Mouse (Mus musculus) heart, embryonic 13.5 days (tissue): ENCODE data around the gene Gm6502. TPM values are rescaled to one million over a fixed set of nuclear protein-coding genes. Genes with fewer than 3 reads are reported as not detected.
"Not testable (repeated sequence)": the region's sequence is repeated elsewhere in the genome, so short reads cannot be mapped to it uniquely, and the experiment has no call there.

ENCODE experiments used
- ATAC-seq: fragments of 200-750 bp; cut with Nextera tagmentation; 2 replicates; pipeline ENCODE4 v1.8.0; 2017; ENCODE audit warnings: moderate TSS enrichment; ENCODE audit not compliant: insufficient number of reproducible peaks, low FRiP score, low TSS enrichment; ENCODE audit errors: extremely low read depth
- H3K27ac ChIP-seq: fragments of 300-500 bp; sonication (generic); replicated peaks from 2 replicates; pipeline ENCODE4 v1.5.1; 2015; ENCODE audit warnings: moderate library complexity, mild to moderate bottlenecking, inconsistent platforms
- H3K27me3 ChIP-seq: fragments of 300-500 bp; sonication (generic); replicated peaks from 2 replicates; pipeline ENCODE4 v1.6.1; 2015; ENCODE audit warnings: mild to moderate bottlenecking, inconsistent platforms
- H3K36me3 ChIP-seq: fragments of 300-500 bp; sonication (generic); 2 replicates; pipeline ENCODE4 v1.6.1; 2015; ENCODE audit warnings: mild to moderate bottlenecking, inconsistent platforms
- H3K4me1 ChIP-seq: fragments of 300-500 bp; sonication (generic); 2 replicates; pipeline ENCODE4 v1.6.1; 2015; ENCODE audit warnings: inconsistent platforms
- H3K4me2 ChIP-seq: fragments of 300-500 bp; sonication (generic); 2 replicates; pipeline ENCODE4 v1.6.1; 2015; ENCODE audit warnings: inconsistent platforms, mild to moderate bottlenecking, moderate library complexity
- H3K4me3 ChIP-seq: fragments of 300-500 bp; sonication (generic); 2 replicates; pipeline ENCODE4 v1.5.1; 2015; ENCODE audit warnings: moderate library complexity, mild to moderate bottlenecking, inconsistent platforms
- H3K9ac ChIP-seq: fragments of 300-500 bp; sonication (generic); 2 replicates; pipeline ENCODE4 v1.6.1; 2015; ENCODE audit warnings: inconsistent platforms, mild to moderate bottlenecking, moderate library complexity
- H3K9me3 ChIP-seq: fragments of 300-500 bp; sonication (generic); 2 replicates; pipeline ENCODE4 v1.6.1; 2016; ENCODE audit warnings: inconsistent platforms
- WGBS: fragments of 180-500 bp; shearing (Covaris S2); methylation state at CpG from one replicate; pipeline ENCODE4 v1.1.7; 2015; ENCODE audit warnings: mixed read lengths; 5-methylcytosine and 5-hydroxymethylcytosine counted together
- polyA plus RNA-seq: library from polyadenylated mRNA; unstranded; fragments of >200 nt; fragmentation: Nextera tagmentation; extraction: Ambion mirVana; gene quantifications from 2 replicates; pipeline ENCODE4 v1.2.1, GENCODE M21; 2015

Gene Gm6502
- polyA plus RNA-seq: not detected in 2 replicates

DNA sequence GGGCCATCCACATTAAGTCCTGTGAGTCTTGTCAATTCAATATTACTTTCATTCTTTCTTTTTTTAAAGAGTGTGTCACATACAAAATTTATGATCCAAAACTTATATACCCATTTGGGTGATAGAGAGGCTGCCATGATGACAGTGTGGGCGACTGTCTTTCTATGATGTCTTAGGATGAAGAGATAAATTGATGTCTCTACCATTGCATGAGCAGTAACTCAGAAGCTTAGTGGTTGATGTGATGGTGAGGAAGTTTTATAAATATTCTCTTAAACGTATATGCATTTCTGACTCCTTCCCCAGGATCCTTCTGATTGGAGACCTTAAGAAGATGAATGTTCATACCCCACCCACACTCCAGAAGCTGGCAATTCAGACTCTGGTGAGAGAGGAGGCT, at the start of gene Gm6502:
TSS of gene Gm6502 (plus strand) at position 301 of the 400 bp plus-strand sequence.
- not testable (repeated sequence) for H3K4me3 ChIP-seq, H3K4me1 ChIP-seq, H3K9ac ChIP-seq, H3K27me3 ChIP-seq, H3K4me2 ChIP-seq, ATAC-seq, H3K27ac ChIP-seq, H3K36me3 ChIP-seq, H3K9me3 ChIP-seq
- WGBS: no CpG with 5 or more reads among the region's 2 CpGs

DNA sequence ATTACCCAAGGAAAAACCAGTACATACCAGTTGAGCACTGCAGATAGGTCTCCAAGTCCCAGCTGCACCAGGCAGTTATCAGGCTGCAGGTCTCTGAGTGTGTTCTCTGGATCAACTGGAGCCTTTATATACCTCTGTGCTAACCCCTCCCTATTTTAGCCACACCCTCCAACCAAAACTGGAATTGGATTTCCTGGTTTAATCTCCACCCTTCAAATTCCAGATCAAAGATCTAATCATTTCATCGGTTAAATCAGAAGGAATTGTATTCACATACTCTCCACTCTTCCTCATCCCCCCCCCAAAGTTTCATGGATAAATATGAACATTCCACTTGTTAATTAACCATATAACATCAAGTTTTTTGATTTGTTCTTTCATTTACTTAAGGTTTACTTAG, 7.5 kb upstream of the Gm6502 start, which contains the start of gene A430089I19Rik:
TSS of gene A430089I19Rik (minus strand) at position 101 of the 400 bp plus-strand sequence.
- H3K4me3 ChIP-seq, H3K36me3 ChIP-seq, H3K4me1 ChIP-seq, H3K27me3 ChIP-seq, H3K4me2 ChIP-seq, H3K27ac ChIP-seq, H3K9ac ChIP-seq, H3K9me3 ChIP-seq, ATAC-seq: not testable (repeated sequence)
- 73% methylated on average over 1 of the region's 1 CpGs for WGBS

DNA sequence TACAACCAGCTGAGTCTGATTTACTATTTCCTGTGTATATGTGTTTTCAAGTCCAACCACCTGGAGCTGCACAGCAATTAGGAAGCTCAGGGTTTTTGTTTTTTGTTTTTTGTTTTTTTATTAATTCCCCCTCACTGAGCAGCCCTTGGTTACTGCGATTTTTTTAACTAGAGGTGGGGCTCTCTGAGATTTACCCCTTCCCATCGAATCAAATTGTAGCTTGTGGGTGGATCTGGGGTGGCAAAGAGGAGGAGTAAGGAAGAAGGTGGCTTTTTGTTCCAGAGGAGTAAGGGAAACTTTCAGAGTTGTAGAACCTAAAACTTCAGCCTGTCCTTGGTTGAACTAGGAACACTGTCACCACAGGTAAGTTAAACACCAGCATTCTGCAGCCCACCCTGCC, 25.2 kb downstream of the Gm6502 start, which contains the start of gene AA792892:
TSS of gene AA792892 (plus strand) at position 301 of the 400 bp plus-strand sequence.
- H3K9ac ChIP-seq, H3K4me3 ChIP-seq, H3K27me3 ChIP-seq, H3K4me1 ChIP-seq, ATAC-seq, H3K36me3 ChIP-seq, H3K4me2 ChIP-seq, H3K27ac ChIP-seq, H3K9me3 ChIP-seq: not testable (repeated sequence)
- WGBS: no CpG with 5 or more reads among the region's 2 CpGs

Other genes starting within 250 kb of the Gm6502 start
- gene BC061212, start 243.9 kb upstream of the Gm6502 start, polyA plus RNA-seq: not detected in 2 replicates
- not detected in 2 replicates for gene Gm6351, start 238.1 kb upstream of the Gm6502 start, polyA plus RNA-seq
- not detected in 2 replicates for gene Gm3106, start 96.4 kb upstream of the Gm6502 start, polyA plus RNA-seq
- not detected in 2 replicates for gene A430089I19Rik, start 7.6 kb upstream of the Gm6502 start, polyA plus RNA-seq
- not detected in 2 replicates for gene AA792892, start 25.3 kb downstream of the Gm6502 start, polyA plus RNA-seq
- not detected in 2 replicates for gene Gm7682, start 131.3 kb downstream of the Gm6502 start, polyA plus RNA-seq
- gene Gm3139, start 211.9 kb downstream of the Gm6502 start, polyA plus RNA-seq: not detected in 2 replicates